Mouse (Mus musculus): ENCODE measurements around the gene Nsf.
"Not testable (repeated sequence)": the region's sequence is repeated elsewhere in the genome, so short reads cannot be mapped to it uniquely, and the experiment has no call there.

The Nsf gene

GRCm38 (mm10) chr11:103892831-103893230 is 61.0 kb downstream of the Nsf start:
- DNase-seq (ENCODE audit: low read depth) = no peak

GRCm38 (mm10) chr11:103891781-103892180 is 62.1 kb downstream of the Nsf start:
- no peak for DNase-seq (ENCODE audit: low read depth)

GRCm38 (mm10) chr11:103890337-103891186 is 63.3 kb downstream of the Nsf start:
- no peak for DNase-seq (ENCODE audit: low read depth)

DNA sequence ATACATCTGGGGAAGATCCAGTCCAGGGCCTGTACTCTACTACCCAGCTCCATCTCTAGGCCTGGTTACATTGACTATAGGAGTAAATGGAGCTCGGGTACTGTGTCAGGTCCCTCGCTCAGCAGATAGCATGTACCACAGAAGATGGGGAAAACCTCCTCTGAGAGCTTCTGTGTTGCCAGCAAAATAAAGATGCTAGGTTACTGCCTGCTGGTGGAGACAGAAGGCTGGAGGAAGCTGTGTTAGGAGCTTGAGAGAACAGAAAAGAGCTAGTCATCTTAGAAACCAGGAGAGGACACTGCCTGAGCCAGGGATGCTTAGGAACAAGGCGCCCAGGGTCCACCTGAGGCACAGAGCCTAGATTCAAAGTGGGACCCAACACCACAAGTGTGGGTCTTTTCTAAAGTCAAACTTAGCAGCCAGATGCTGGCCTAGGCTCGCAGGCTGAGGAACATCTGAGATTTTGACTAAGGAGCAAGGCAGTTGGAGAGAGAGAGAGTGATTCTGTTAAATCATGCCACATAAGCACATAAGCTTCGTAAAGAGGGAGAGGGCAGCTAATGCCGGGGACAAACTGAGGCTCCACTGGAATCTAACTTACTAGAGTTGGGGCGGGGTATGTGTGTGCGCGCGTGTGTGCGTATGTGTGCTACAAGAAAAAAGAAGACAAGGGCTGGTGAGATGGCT is 66.0 kb downstream of the Nsf start:
- DNase-seq (ENCODE audit: low read depth) = no peak

GRCm38 (mm10) chr11:103884749-103885383 is 69.0 kb downstream of the Nsf start:
- DNase-seq (ENCODE audit: low read depth) = no peak

DNA sequence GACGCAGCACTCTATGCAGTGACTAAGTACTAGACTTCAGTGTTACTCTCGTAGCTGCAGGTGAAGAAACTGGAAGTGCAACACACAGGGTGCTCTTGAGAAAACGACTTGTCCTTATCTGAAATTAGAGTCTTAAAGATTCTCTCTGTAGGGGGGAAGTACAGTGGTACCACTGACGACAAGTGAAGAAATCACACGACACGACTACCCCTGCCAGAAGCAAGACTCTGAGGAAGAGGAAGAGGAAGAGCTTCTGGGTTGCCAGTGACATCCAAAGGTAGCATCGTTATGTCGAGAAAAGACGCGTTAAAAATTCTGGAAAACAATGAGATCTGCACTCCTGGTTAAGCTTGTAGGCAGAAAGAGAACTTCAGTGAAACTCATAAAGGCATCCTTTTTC is 70.1 kb downstream of the Nsf start:
- no peak for DNase-seq (ENCODE audit: low read depth)

DNA sequence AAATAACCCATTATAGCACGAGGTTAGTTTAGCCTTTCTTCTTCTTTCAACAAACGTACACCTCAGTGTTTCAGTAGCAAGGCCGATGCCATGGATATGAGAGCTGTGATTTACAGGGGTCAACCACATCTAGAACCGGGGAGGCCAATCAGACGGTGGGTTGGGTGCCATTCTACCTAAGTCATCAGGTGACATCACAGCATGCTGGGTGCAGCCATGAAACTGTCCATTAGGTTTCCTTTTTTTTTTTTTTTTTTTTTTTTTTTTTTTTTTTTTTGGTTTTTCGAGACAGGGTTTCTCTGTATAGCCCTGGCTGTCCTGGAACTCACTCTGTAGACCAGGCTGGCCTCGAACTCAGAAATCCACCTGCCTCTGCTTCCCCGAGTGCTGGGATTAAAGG is 74.4 kb downstream of the Nsf start:
- DNase-seq (ENCODE audit: low read depth) = not testable (repeated sequence)

DNA sequence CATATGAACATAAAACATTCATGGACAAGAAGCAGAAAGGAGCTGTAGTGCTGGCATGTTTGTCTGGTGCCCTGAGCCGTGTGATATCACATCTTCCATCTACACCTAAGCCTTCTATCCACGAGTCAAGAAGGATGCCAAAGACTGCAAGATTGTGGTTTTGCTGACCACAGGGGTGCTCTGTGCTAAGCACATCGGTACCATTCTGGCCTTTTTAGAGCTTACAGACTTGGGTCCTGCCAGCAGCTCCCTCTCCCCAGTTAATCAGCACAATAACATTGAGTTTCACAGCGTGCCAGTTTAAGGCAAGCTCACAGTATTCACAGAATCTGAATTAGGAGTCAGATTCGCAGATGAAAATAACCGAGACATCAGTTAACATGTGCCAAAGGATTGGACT is 75.4 kb downstream of the Nsf start:
- peak; percentile 18 for DNase-seq (ENCODE audit: low read depth)

GRCm38 (mm10) chr11:103870352-103870751 is 83.5 kb downstream of the Nsf start:
- DNase-seq (ENCODE audit: low read depth) = no peak

DNA sequence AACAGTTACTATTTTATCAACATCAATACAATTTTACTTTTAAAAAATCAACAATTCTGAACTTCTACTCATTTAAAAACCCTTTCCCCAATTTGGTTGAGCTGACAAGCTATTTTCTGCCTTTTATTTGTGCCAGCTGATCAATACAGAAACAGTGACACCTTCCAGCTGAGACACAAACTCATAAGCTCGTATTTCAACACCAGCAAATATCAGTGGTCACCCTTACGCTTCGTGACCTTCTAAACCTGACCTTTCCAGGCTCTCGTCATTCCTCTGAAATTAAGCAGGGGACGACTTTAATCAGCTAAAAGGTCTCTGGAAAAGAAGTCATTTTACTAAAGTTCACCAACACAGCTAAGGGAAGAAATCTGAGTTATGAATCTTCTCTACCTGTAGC is 86.2 kb downstream of the Nsf start:
- DNase-seq (ENCODE audit: low read depth) = no peak

GRCm38 (mm10) chr11:103865346-103865745 is 88.5 kb downstream of the Nsf start:
- no peak for DNase-seq (ENCODE audit: low read depth)

GRCm38 (mm10) chr11:103864486-103864885 is 89.4 kb downstream of the Nsf start:
- DNase-seq (ENCODE audit: low read depth) = no peak

- DNase-seq (ENCODE audit: low read depth) = no peak
These were observed 90.9 kb downstream of the Nsf start for GRCm38 (mm10) chr11:103862951-103863350.

- DNase-seq (ENCODE audit: low read depth) = peak; percentile 24
These were observed 93.8 kb downstream of the Nsf start for GRCm38 (mm10) chr11:103859933-103860610.

DNA sequence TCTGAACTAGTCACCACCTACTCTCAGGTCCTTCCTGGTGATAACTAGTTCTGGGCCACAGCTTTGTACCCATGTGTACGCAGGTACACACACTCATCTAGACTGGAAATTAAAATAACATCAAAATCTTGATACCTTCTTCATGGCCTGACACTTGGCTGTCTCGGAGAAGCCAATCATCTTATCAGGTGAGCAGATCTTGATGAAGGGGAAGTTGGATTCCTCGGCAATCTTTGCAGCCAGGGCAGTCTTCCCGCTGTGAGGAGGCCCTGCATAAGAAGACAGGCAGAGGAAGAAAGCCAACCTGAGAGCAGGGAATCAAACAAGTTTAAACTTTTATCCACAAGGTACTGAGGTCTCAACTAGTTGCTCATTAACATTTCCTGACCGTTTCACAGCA is 95.1 kb downstream of the Nsf start:
- no peak for DNase-seq (ENCODE audit: low read depth)

DNA sequence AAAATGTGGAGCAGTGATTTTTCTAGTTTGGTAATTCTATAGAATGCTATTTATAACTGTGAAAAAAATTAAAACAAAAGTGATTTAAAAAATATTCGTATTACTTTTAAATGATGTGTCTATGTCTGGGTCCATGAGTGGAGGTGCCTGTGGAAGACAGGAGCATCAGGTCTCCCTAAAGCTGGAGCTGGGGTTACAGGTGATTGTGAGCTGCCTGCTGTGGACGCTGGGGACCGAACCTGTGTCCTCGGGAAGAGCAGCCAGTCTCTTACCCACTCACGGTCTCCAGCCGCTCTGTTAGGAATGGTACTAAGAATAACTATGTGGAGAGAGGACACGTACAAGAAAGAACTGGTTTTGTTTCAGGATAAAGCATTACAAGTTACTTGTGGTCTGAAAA is 97.2 kb downstream of the Nsf start:
- no peak for DNase-seq (ENCODE audit: low read depth)

- DNase-seq (ENCODE audit: low read depth) = no peak
These were observed 99.6 kb downstream of the Nsf start for GRCm38 (mm10) chr11:103854294-103854693.

- peak; percentile 41 for DNase-seq (ENCODE audit: low read depth)
These were observed 100.5 kb downstream of the Nsf start for GRCm38 (mm10) chr11:103853284-103853920.

- no peak for DNase-seq (ENCODE audit: low read depth)
These were observed 101.1 kb downstream of the Nsf start for GRCm38 (mm10) chr11:103852590-103853283.

- DNase-seq (ENCODE audit: low read depth) = no peak
These were observed 105.6 kb downstream of the Nsf start for GRCm38 (mm10) chr11:103848287-103848686.

GRCm38 (mm10) chr11:103840834-103841233 is 113.0 kb downstream of the Nsf start:
- DNase-seq (ENCODE audit: low read depth) = no peak
